Mouse (Mus musculus) liver, adult 2 months (tissue): ENCODE data around the gene Gart.

Experiments used
- CTCF ChIP-seq: fragments of 200-500 bp; IDR thresholded peaks from 2 replicates; pipeline ENCODE4 v1.5.1; 2011; ENCODE audit warnings: low read depth, low read length, control low read depth
- POLR2A ChIP-seq: fragments of 200-500 bp; IDR thresholded peaks from 2 replicates; pipeline ENCODE4 v1.6.1; 2011; ENCODE audit warnings: low read length, control low read depth; ENCODE audit not compliant: insufficient read depth; ENCODE audit errors: extremely low read depth

DNA sequence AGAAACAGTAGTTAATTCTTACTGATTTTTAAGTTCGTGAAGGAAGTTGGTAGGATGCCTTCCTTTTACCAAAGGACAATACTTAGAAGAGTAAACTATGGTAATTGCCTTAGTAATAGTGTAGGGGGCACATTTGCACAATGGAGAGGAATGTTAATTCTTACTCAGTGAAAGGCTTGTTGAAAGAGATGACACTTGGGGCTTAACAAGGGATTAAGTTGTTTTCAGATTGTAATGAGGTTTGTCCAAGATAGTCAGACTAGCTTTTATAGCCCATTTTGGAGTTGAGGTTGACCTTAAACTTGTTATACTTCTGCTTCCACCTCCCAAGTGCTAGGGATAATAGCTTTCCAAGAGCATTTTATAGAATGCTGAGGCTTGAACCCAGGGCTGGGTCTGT, 14.6 kb upstream of the Gart start:
- TF ChIP-seq POLR2A = no peak
- TF ChIP-seq CTCF = no peak
